ENCODE assay signal across 13 mouse cellular contexts in genomic region chr17:45769821-45770220, GRCm38 (mm10). TPM values are rescaled to one million over a fixed set of nuclear protein-coding genes. Genes with fewer than 3 reads are reported as not detected.
DNase-seq lines count a peak whose midpoint lies in the region; ATAC-seq lines count a peak whose summit lies in the region.
"Had no signal": no experiment of that assay in that cellular context is flagged by ENCODE, and none has a peak within 500 bp of the region (broad histone marks: within the 10 kb centered on the region; RNA-seq: fewer than 3 reads in every experiment).

No protein-coding gene starts in this region.

- H3K27me3 ChIP-seq in kidney, embryonic 15.5 days = no peaks in the 10 kb centered on the region
- H3K27me3 ChIP-seq: limb, embryonic 15.5 days had no signal

- H3K4me3 ChIP-seq in kidney, embryonic 15.5 days (replicated peaks) = no peak overlapping the region
- H3K4me3 ChIP-seq: limb, embryonic 15.5 days; midbrain, embryonic 12.5 days had no signal

- DNase-seq in adrenal gland, adult 2 months = peak; percentile 52
- DNase-seq in adrenal gland, adult 8-10 months = no peak
- no peak for DNase-seq in kidney, adult 8-10 months
- DNase-seq in gastrocnemius, postnatal 36 days = peak; percentile 47 to 64
- DNase-seq in lung, postnatal 10 days = peak; percentile 45
- no peak for DNase-seq in spleen, postnatal 14 days (ENCODE audit: low spot score in 2 of 2)
- no peak for DNase-seq in left cerebral cortex, postnatal 4 days

- 83% methylated on average over 6 of the region's 6 CpGs for WGBS in kidney, embryonic 15.5 days

- H3K9ac ChIP-seq in kidney, embryonic 15.5 days = no peak overlapping the region
- H3K9ac ChIP-seq: limb, embryonic 15.5 days; midbrain, embryonic 12.5 days had no signal

- peaks cover 58% of the 10 kb centered on the region for H3K4me1 ChIP-seq in kidney, embryonic 15.5 days

- ATAC-seq in kidney, embryonic 15.5 days (replicated peaks; ENCODE audit: low FRiP score) = no peak

- H3K27ac ChIP-seq in kidney, embryonic 15.5 days = peak overlapping the region; percentile 55
- H3K27ac ChIP-seq: limb, embryonic 15.5 days; midbrain, embryonic 12.5 days had no signal

- no peaks in the 10 kb centered on the region for H3K36me3 ChIP-seq in kidney, embryonic 15.5 days
- H3K36me3 ChIP-seq: limb, embryonic 15.5 days; midbrain, embryonic 12.5 days had no signal

- intact Hi-C loops in gastrocnemius, postnatal 36 days (cut with DNase I) = no loop called here
- intact Hi-C loops in left cerebral cortex, postnatal 4 days (cut with DNase I) = no loop called here

- no peak overlapping the region for H3K4me2 ChIP-seq in kidney, embryonic 15.5 days
- H3K4me2 ChIP-seq: limb, embryonic 15.5 days; midbrain, embryonic 12.5 days had no signal

- H3K9me3 ChIP-seq in kidney, embryonic 15.5 days (replicated peaks) = no peaks in the 10 kb centered on the region
- H3K9me3 ChIP-seq: limb, embryonic 15.5 days; midbrain, embryonic 12.5 days had no signal

RNA-seq across cellular contexts. Expression of gene 1600014C23Rik, which starts 36.2 kb away (rescaled TPM):
- not detected for total RNA-seq in adrenal gland, adult 2 months (2021)
- not detected in 2 replicates for polyA plus RNA-seq in adrenal gland, adult 2 months (2012; rRNA removed)
- total RNA-seq in adrenal gland, adult 8-10 months (2022) = not detected
- polyA plus RNA-seq in kidney, embryonic 15.5 days (2015; fragmentation: Nextera tagmentation; extraction: Ambion mirVana) = 0.68 TPM in 1 of 2 replicates, not detected in the other
- not detected for total RNA-seq in gastrocnemius, postnatal 36 days (2021)
- total RNA-seq in left cerebral cortex, postnatal 4 days (2021) = not detected
- total RNA-seq: neutrophil, adult 5-6 weeks had no signal
- polyA plus RNA-seq: embryonic facial prominence, embryonic 14.5 days; large intestine, adult 2 months; limb, embryonic 15.5 days; midbrain, embryonic 12.5 days had no signal

Comparison
In these comparisons a context has a peak if more than half of its experiments do, and no peak if none do; other contexts are left out.
1. DNase-seq: peak in adrenal gland, adult 2 months (single experiment), gastrocnemius, postnatal 36 days (2 of 2) and lung, postnatal 10 days (single experiment); none in adrenal gland, adult 8-10 months (single experiment), kidney, adult 8-10 months (0 of 2), spleen, postnatal 14 days (0 of 2) and left cerebral cortex, postnatal 4 days (single experiment).